In the genomic region with DNA sequence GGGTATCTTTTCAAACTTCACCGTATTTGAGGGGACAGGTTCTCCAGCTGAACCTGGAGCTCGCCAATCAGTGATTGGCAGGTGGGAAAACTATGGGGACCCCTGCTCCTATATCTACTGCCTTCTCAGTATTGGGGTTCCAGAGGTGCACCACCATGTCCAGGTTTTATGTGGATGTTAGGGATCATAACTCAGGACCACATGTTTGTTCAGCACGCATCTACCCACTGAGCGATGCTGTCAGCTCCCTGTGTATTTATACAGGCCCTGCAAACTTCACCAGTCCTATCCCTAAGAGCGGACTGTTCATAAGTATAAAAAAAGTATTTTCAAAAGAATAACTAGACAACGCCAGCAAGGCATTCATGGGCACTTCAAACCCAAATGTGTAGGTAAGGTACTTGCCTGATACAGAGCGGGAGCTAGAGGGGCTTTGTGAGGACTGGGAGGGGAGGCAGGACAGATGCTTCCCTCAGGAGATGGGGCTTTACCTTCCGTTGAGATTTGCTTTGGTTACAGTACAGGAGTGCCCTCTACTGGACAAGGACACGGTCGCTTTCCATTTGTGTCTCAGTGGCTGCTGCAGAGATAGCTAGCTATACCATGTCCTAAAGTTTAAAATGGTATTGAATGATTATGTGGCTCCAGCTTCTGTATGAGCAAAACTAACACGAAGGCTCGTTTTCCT, we compare ENCODE assay signal across 10 mouse cellular contexts. TPM values are rescaled to one million over a fixed set of nuclear protein-coding genes. Genes with fewer than 3 reads are reported as not detected.
A peak's percentile ranks its signal among the peaks of the same experiment; 100 is the strongest.
DNase-seq lines count a peak whose midpoint lies in the region; ATAC-seq lines count a peak whose summit lies in the region.
"Had no signal": no experiment of that assay in that cellular context is flagged by ENCODE, and none has a peak within 500 bp of the region (broad histone marks: within the 10 kb centered on the region; RNA-seq: fewer than 3 reads in every experiment).

No protein-coding gene starts in this region.

- WGBS in hindbrain, embryonic 14.5 days = 45% methylated on average over 12 of the region's 12 CpGs

- H3K36me3 ChIP-seq in hindbrain, embryonic 14.5 days (replicated peaks; ENCODE audit: control insufficient read depth, insufficient read depth) = no peaks in the 10 kb centered on the region

- no peak overlapping the region for H3K27ac ChIP-seq in hindbrain, embryonic 14.5 days

- H3K9ac ChIP-seq in hindbrain, embryonic 14.5 days = no peak overlapping the region

- no peaks in the 10 kb centered on the region for H3K4me1 ChIP-seq in hindbrain, embryonic 14.5 days (replicated peaks; ENCODE audit: control insufficient read depth, insufficient read depth, low read length)

- H3K27me3 ChIP-seq in hindbrain, embryonic 14.5 days (ENCODE audit: control insufficient read depth, insufficient read depth, low read length) = no peaks in the 10 kb centered on the region

- H3K4me2 ChIP-seq in hindbrain, embryonic 14.5 days (replicated peaks) = no peak overlapping the region

- no peak overlapping the region for H3K4me3 ChIP-seq in hindbrain, embryonic 14.5 days (replicated peaks; ENCODE audit: low read length)

- no peaks in the 10 kb centered on the region for H3K9me3 ChIP-seq in hindbrain, embryonic 14.5 days (ENCODE audit: control insufficient read depth, low read length)

- peak; percentile 26 for DNase-seq in gastrocnemius, postnatal 10 days
- DNase-seq in gastrocnemius, adult 8-10 months (ENCODE audit: low spot score in 2 of 2) = no peak
- DNase-seq in ES-CJ7 (ENCODE audit: low read depth, low spot score) = peak; percentile 70
- DNase-seq in embryo, embryonic 11 days = peak; percentile 84
- peak; percentile 78 for DNase-seq in hindbrain, embryonic 14.5 days (ENCODE audit: low spot score)
- peak; percentile 24 to 25 for DNase-seq in left cerebral cortex, postnatal 36 days (ENCODE audit: low spot score in 2 of 2)
- DNase-seq in naive thymus-derived CD4-positive, alpha-beta T cell, adult 2 months (ENCODE audit: low read depth) = peak; percentile 63
- peak; percentile 38 for DNase-seq in thymus, postnatal 4 days

- intact Hi-C loops in left cerebral cortex, postnatal 36 days (cut with DNase I) = loop anchor here (2.0 to 10.0 kb wide), 2 partner anchors 119 to 255 kb away; no protein-coding TSS in a partner anchor

- peak; percentile 60; the same call in 1 of the 2 replicates for ATAC-seq in hindbrain, embryonic 14.5 days (ENCODE audit: low FRiP score)

RNA-seq across cellular contexts. Expression of gene Fabp2, which starts 9.0 kb away (rescaled TPM):
- total RNA-seq in gastrocnemius, postnatal 10 days (2021) = not detected
- total RNA-seq in gastrocnemius, adult 8-10 months (2022) = not detected
- not detected in 2 replicates for polyA plus RNA-seq in hindbrain, embryonic 14.5 days (2014; fragmentation: Nextera tagmentation; extraction: Ambion mirVana)
- not detected for total RNA-seq in left cerebral cortex, postnatal 36 days (2021)
- total RNA-seq: adrenal gland, adult 18-20 months had no signal

RNA-seq across cellular contexts. Expression of gene Gm10959, which starts 15.3 kb away (rescaled TPM):
- total RNA-seq in gastrocnemius, postnatal 10 days (2021) = not detected
- not detected for total RNA-seq in gastrocnemius, adult 8-10 months (2022)
- polyA plus RNA-seq in hindbrain, embryonic 14.5 days (2014; fragmentation: Nextera tagmentation; extraction: Ambion mirVana) = not detected in 2 replicates
- not detected for total RNA-seq in left cerebral cortex, postnatal 36 days (2021)
- total RNA-seq: adrenal gland, adult 18-20 months had no signal
- polyA plus RNA-seq: liver, embryonic 16.5 days had no signal

RNA-seq across cellular contexts. Expression of gene 1810037I17Rik, which starts 20.1 kb away (rescaled TPM):
- 10 to 100 TPM; 25.8 to 27.3 TPM for total RNA-seq in gastrocnemius, postnatal 10 days (2021)
- 10 to 100 TPM; 21.3 to 24.1 (median 23.1) TPM for total RNA-seq in gastrocnemius, adult 8-10 months (2022)
- 88.5 and 102 TPM in 2 replicates for polyA plus RNA-seq in hindbrain, embryonic 14.5 days (2014; fragmentation: Nextera tagmentation; extraction: Ambion mirVana)
- total RNA-seq in left cerebral cortex, postnatal 36 days (2021) = 10 to 100 TPM; 56.6 to 67.5 TPM

Comparison
In these comparisons a context has a peak if more than half of its experiments do, and no peak if none do; other contexts are left out.
1. DNase-seq: peak in gastrocnemius, postnatal 10 days (single experiment), ES-CJ7 (single experiment), embryo, embryonic 11 days (single experiment), hindbrain, embryonic 14.5 days (single experiment), left cerebral cortex, postnatal 36 days (2 of 2), naive thymus-derived CD4-positive, alpha-beta T cell, adult 2 months (single experiment) and thymus, postnatal 4 days (single experiment); none in gastrocnemius, adult 8-10 months (0 of 2).